Mouse (Mus musculus): Measurements from ENCODE around the gene Proser2. TPM values are rescaled to one million over a fixed set of nuclear protein-coding genes. Genes with fewer than 3 reads are reported as not detected.
A peak's percentile ranks its signal among the peaks of the same experiment; 100 is the strongest.

Gene Proser2
- polyA plus RNA-seq, 1 experiment from 2014 or later: 9.0 TPM

DNA sequence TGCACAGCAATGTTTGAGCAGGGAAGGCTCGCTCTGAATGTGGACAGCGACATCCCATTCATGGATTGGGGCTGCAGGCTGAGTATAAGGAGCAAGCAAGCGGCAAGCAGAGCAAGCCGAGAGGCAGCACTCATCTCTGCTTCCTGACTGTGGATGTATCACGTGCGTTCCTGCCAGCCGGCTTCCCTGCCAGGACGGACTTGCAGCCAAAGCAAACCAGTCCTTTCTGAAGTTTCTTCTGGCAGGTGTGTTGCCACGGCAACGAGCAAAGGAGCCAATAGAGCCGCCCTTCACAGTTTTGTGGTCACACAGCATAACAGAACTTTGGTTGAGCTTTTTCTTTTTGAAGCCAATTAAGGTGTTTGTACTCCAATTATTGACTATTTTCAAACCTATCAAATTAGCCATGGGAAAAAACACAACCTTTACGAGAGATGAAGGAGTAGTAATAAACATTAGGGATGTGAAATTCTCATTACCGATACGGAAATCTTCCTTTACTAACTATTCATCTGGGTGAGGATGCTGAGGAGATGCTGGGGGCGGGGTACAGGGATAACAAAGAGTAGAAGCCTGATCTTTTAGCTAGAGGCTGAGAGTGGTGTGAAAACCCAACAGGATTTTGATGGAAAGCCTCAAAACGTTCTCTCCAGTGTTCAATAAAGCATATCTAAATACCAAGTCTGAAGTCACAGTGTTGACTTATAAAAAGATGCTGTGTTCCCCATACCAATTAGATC, 13.1 kb upstream of the Proser2 start:
- H3K27ac ChIP-seq (ENCODE audit: low read depth, low read length): no peak overlapping the region
- TF ChIP-seq CTCF (IDR thresholded peaks at IDR 0.05; ENCODE audit: low read depth): no peak
- WGBS: 78% methylated on average over 16 of the region's 16 CpGs

DNA sequence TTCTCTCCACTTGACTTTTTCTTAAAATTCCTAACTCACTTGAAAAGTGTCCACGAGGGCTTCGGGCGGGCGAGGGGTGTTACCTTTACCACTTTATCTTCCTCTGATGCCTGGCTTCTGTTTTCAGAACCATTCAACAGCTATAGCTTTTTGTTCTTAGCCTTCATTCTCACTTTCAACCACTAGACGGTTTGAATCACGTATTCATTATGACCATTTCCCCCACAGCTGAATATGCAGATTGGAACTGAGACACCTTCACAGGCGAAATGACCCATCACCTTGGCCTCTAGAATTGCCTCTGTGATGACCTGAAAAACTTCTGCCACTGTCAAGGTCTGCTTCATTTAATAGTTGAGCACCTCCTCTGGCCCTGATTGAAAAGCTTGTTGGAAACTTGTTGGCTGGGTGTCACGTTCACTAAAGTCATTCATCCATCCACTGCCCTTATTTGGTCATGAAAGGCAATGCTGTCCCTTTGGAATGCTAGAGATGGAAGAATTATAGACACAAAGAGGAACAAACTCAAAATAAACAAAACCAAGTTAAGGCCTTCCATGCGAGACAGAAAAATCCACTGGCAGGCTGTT, 10.7 kb upstream of the Proser2 start:
- Histone ChIP-seq H3K36me3 (ENCODE audit: control insufficient read depth, insufficient read depth) (no peaks in the 10 kb centered on the region), H3K27ac (ENCODE audit: low read depth, low read length) (no peak overlapping the region), H3K4me1 (replicated peaks; ENCODE audit: control insufficient read depth, insufficient read depth, low read length) (no peaks in the 10 kb centered on the region), H3K27me3 (replicated peaks; ENCODE audit: control insufficient read depth, insufficient read depth, low read length) (no peaks in the 10 kb centered on the region), H3K9ac (ENCODE audit: low read depth, low read length) (no peak overlapping the region), H3K4me2 (replicated peaks; ENCODE audit: low read depth) (no peak overlapping the region), H3K9me3 (ENCODE audit: control insufficient read depth) (no peaks in the 10 kb centered on the region), H3K4me3 (ENCODE audit: low read depth, low read length) (no peak overlapping the region)
- ATAC-seq: no peak
- no peak for TF ChIP-seq CTCF (IDR thresholded peaks at IDR 0.05; ENCODE audit: low read depth)
- 81% methylated on average over 9 of the region's 9 CpGs for WGBS

More for the DNA sequence above, 13.1 kb upstream of the Proser2 start:
- no peak overlapping the region for H3K4me2 ChIP-seq (replicated peaks; ENCODE audit: low read depth)
- ATAC-seq: no peak
- no peaks in the 10 kb centered on the region for H3K36me3 ChIP-seq (ENCODE audit: control insufficient read depth, insufficient read depth)
- no peak overlapping the region for H3K4me3 ChIP-seq (ENCODE audit: low read depth, low read length)
- H3K9me3 ChIP-seq (ENCODE audit: control insufficient read depth): no peaks in the 10 kb centered on the region
- no peak overlapping the region for H3K9ac ChIP-seq (ENCODE audit: low read depth, low read length)
- H3K27me3 ChIP-seq (replicated peaks; ENCODE audit: control insufficient read depth, insufficient read depth, low read length): no peaks in the 10 kb centered on the region
- no peaks in the 10 kb centered on the region for H3K4me1 ChIP-seq (replicated peaks; ENCODE audit: control insufficient read depth, insufficient read depth, low read length)

DNA sequence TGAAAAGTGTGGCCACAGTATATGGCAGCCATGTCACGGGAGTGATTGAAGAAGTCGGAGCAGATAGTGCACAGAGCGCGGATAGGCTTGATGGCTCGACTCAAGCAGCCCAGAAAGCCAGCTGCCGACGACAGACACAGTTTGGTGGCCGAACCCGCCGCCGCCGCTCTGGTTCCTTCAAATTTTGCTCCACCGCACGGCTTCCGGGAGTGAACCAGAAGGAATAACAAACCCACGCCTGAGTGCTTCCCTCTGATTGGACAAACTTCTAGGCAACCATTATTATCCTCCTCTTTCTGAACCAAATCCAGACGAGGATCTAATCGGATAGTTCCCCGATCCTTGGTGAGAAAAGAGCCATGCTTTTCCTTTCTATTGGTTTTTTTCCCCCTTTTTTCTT, 3.9 kb upstream of the Proser2 start:
- Histone ChIP-seq H3K4me2 (replicated peaks; ENCODE audit: low read depth) (no peak overlapping the region), H3K9me3 (ENCODE audit: control insufficient read depth) (no peaks in the 10 kb centered on the region), H3K9ac (ENCODE audit: low read depth, low read length) (no peak overlapping the region), H3K36me3 (ENCODE audit: control insufficient read depth, insufficient read depth) (no peaks in the 10 kb centered on the region), H3K4me3 (ENCODE audit: low read depth, low read length) (no peak overlapping the region), H3K27me3 (replicated peaks; ENCODE audit: control insufficient read depth, insufficient read depth, low read length) (no peaks in the 10 kb centered on the region), H3K27ac (ENCODE audit: low read depth, low read length) (no peak overlapping the region), H3K4me1 (replicated peaks; ENCODE audit: control insufficient read depth, insufficient read depth, low read length) (no peaks in the 10 kb centered on the region)
- no peak for ATAC-seq
- WGBS: 94% methylated on average over 19 of the region's 19 CpGs
- no peak for TF ChIP-seq CTCF (IDR thresholded peaks at IDR 0.05; ENCODE audit: low read depth)

DNA sequence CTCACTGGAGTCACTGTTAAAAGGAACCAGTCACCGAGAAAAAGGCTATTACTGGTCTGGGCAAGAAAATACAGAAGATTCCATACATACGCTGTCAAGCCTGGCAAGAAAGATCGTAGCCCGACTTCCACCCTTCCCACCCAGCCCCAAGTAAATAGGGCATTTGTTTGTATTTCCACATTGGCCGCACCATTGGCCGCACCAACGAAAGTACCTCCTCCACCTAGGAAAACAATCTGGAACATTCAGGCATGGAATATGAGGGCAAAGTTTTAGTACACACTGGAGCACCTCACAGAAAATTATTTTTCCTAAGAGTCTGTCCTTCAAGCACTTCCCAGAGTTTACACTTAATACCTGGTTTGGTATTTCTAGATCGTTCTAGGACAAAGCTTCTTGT, 1.1 kb downstream of the Proser2 start:
- no peak for ATAC-seq
- no peaks in the 10 kb centered on the region for H3K9me3 ChIP-seq (ENCODE audit: control insufficient read depth)
- WGBS: 25% methylated on average over 8 of the region's 8 CpGs
- no peaks in the 10 kb centered on the region for H3K4me1 ChIP-seq (replicated peaks; ENCODE audit: control insufficient read depth, insufficient read depth, low read length)
- H3K4me3 ChIP-seq (ENCODE audit: low read depth, low read length): peak overlapping the region; percentile 74
- H3K27ac ChIP-seq (ENCODE audit: low read depth, low read length): no peak overlapping the region
- H3K27me3 ChIP-seq (replicated peaks; ENCODE audit: control insufficient read depth, insufficient read depth, low read length): no peaks in the 10 kb centered on the region
- TF ChIP-seq CTCF (IDR thresholded peaks at IDR 0.05; ENCODE audit: low read depth): no peak
- H3K9ac ChIP-seq (ENCODE audit: low read depth, low read length): no peak overlapping the region; the same call in 1 of the 2 replicates
- H3K4me2 ChIP-seq (replicated peaks; ENCODE audit: low read depth): peak overlapping the region; percentile 82
- H3K36me3 ChIP-seq (ENCODE audit: control insufficient read depth, insufficient read depth): no peaks in the 10 kb centered on the region

DNA sequence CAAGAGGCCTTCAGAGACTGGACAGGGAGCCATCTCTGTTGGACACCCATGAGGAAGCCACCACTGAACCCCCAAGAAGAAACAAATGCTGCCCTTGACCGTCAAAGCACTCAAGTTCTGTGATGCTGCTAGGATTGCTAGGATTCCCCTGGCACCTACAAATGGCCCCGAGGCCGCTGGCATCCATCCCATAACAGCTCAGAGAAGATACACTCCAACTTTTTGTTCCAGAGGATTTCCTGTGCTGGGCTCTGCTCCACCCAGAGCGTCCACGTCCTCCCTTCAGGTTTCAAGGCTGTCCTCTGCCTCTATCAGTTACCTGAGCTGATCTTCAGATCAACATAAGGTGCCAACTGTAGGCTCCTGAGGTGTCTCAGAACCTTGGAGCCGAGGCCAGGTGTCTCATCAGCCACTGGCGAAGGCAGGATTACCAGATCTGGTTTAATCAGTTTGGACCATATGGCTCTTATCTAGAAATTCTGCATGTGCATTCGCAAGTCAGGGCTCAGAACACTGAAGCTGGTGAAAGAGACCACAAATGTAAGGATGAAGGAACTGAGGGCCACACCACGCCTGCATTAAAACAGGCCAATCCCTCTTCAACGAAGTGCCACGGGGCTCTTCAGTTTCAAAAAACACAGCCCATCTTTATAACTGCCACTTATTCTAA, 1.7 kb downstream of the Proser2 start:
- ATAC-seq: no peak
- Histone ChIP-seq H3K9me3 (ENCODE audit: control insufficient read depth) (no peaks in the 10 kb centered on the region), H3K27me3 (replicated peaks; ENCODE audit: control insufficient read depth, insufficient read depth, low read length) (no peaks in the 10 kb centered on the region), H3K9ac (ENCODE audit: low read depth, low read length) (no peak overlapping the region; the same call in 1 of the 2 replicates), H3K4me3 (ENCODE audit: low read depth, low read length) (peak overlapping the region; percentile 74), H3K36me3 (ENCODE audit: control insufficient read depth, insufficient read depth) (no peaks in the 10 kb centered on the region), H3K27ac (ENCODE audit: low read depth, low read length) (no peak overlapping the region), H3K4me1 (replicated peaks; ENCODE audit: control insufficient read depth, insufficient read depth, low read length) (no peaks in the 10 kb centered on the region), H3K4me2 (replicated peaks; ENCODE audit: low read depth) (peak overlapping the region; percentile 82)
- no peak for TF ChIP-seq CTCF (IDR thresholded peaks at IDR 0.05; ENCODE audit: low read depth)
- 65% methylated on average over 11 of the region's 11 CpGs for WGBS

DNA sequence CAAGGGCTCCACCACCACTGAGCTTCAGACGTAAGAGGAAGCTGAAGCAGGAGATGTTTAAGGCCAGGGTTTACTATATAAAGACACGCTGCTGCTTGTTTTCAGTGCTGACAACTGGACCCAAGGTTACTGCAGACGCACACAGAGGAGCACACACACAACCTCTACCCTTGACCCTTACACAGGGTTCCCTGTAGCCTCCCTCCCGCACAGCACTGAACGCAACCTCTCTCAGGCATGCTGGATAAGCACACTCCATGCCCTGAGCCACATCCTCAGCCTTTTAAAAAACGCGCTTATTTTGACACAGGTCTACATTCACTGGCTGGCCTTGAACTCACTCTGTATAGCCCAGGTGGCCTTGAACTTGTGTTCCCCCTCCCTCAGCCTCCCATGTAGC, 7.0 kb downstream of the Proser2 start:
- ATAC-seq: no peak
- H3K4me1 ChIP-seq (replicated peaks; ENCODE audit: control insufficient read depth, insufficient read depth, low read length): 0 out of 2 replicates have a peak, but pooled peaks cover 2% of the 10 kb centered on the region
- no peak for TF ChIP-seq CTCF (IDR thresholded peaks at IDR 0.05; ENCODE audit: low read depth)
- H3K4me2 ChIP-seq (replicated peaks; ENCODE audit: low read depth): no peak overlapping the region
- no peak overlapping the region for H3K4me3 ChIP-seq (ENCODE audit: low read depth, low read length)
- WGBS: 81% methylated on average over 7 of the region's 7 CpGs
- H3K27me3 ChIP-seq (replicated peaks; ENCODE audit: control insufficient read depth, insufficient read depth, low read length): no peaks in the 10 kb centered on the region
- no peaks in the 10 kb centered on the region for H3K9me3 ChIP-seq (ENCODE audit: control insufficient read depth)
- H3K27ac ChIP-seq (ENCODE audit: low read depth, low read length): no peak overlapping the region
- no peak overlapping the region for H3K9ac ChIP-seq (ENCODE audit: low read depth, low read length)
- H3K36me3 ChIP-seq (ENCODE audit: control insufficient read depth, insufficient read depth): no peaks in the 10 kb centered on the region

All from intestine, postnatal 0 days (tissue).